Mouse (Mus musculus) midbrain, embryonic 14.5 days (tissue): Measurements from ENCODE around the gene Ccdc9. TPM values are rescaled to one million over a fixed set of nuclear protein-coding genes. Genes with fewer than 3 reads are reported as not detected.

Experiments
- ATAC-seq: fragments of 200-750 bp; cut with Nextera tagmentation; 2 replicates; pipeline ENCODE4 v1.8.0; 2017; ENCODE audit warnings: moderate number of reproducible peaks, moderate library complexity; ENCODE audit not compliant: low FRiP score, low TSS enrichment
- DNase-seq: peaks from one replicate; pipeline ENCODE4 v3.0.0-alpha.2; 2015
- H3K27ac ChIP-seq: fragments of 300-500 bp; sonication (generic); replicated peaks from 2 replicates; pipeline ENCODE4 v1.5.1; 2014; ENCODE audit warnings: mild to moderate bottlenecking, low read depth, low read length, moderate library complexity
- H3K27me3 ChIP-seq: fragments of 300-500 bp; sonication (generic); 2 replicates; pipeline ENCODE4 v1.6.1; 2014; ENCODE audit warnings: low read length, control low read depth, mixed read lengths; ENCODE audit not compliant: control insufficient read depth, insufficient read depth
- H3K36me3 ChIP-seq: fragments of 300-500 bp; sonication (generic); 2 replicates; pipeline ENCODE4 v1.6.1; 2014; ENCODE audit warnings: low read length, control low read depth; ENCODE audit not compliant: control insufficient read depth, insufficient read depth
- H3K4me1 ChIP-seq: fragments of 300-500 bp; sonication (generic); 2 replicates; pipeline ENCODE4 v1.6.1; 2014; ENCODE audit warnings: mild to moderate bottlenecking, antibody characterized with exemption, low read length, control low read depth; ENCODE audit not compliant: control insufficient read depth, insufficient read depth
- H3K4me2 ChIP-seq: fragments of 300-500 bp; sonication (generic); 2 replicates; pipeline ENCODE4 v1.6.1; 2014; ENCODE audit warnings: mild to moderate bottlenecking, low read length, moderate library complexity
- H3K4me3 ChIP-seq: fragments of 300-500 bp; sonication (generic); replicated peaks from 2 replicates; pipeline ENCODE4 v1.5.1; 2014; ENCODE audit warnings: low read depth, low read length
- H3K9ac ChIP-seq: fragments of 300-500 bp; sonication (generic); replicated peaks from 2 replicates; pipeline ENCODE4 v1.6.1; 2014; ENCODE audit warnings: mild to moderate bottlenecking, low read length, moderate library complexity
- H3K9me3 ChIP-seq: fragments of 300-500 bp; sonication (generic); 2 replicates; pipeline ENCODE4 v1.6.1; 2016; ENCODE audit warnings: low read length, control low read depth, mixed read lengths; ENCODE audit not compliant: control insufficient read depth
- WGBS: fragments of 180-500 bp; shearing (Covaris S2); extraction: QIAGEN DNeasy Blood & Tissue Kit; methylation state at CpG from one replicate; pipeline ENCODE4 v1.1.7; 2014; 5-methylcytosine and 5-hydroxymethylcytosine counted together
- polyA plus RNA-seq: library from polyadenylated mRNA; unstranded; fragments of >200 nt; fragmentation: Nextera tagmentation; extraction: Ambion mirVana; gene quantifications from 2 replicates; pipeline ENCODE4 v1.2.1, GENCODE M21; 2014

The Ccdc9 gene
- 17.6 and 24.1 TPM in 2 replicates for polyA plus RNA-seq

- DNase-seq, result peak; percentile 98
- Histone ChIP-seq H3K4me2 (peak within 1 kb of the TSS; percentile 51), H3K4me1 (no peaks in the 10 kb centered on the region), H3K4me3 (peak within 1 kb of the TSS; percentile 67), H3K9me3 (no peaks in the 10 kb centered on the region), H3K36me3 (peaks cover 26% of the 10 kb centered on the region), H3K9ac (peak within 1 kb of the TSS; percentile 65), H3K27ac (peak within 1 kb of the TSS; percentile 95), H3K27me3 (no peaks in the 10 kb centered on the region)
- under 1% methylated on average over 70 of the region's 70 CpGs for WGBS
- ATAC-seq, result peak; percentile 95
These were observed at the start of gene Ccdc9 for GRCm38 (mm10) chr7:16286026-16286961. Gene Ccdc9 (minus strand): TSS chr7:16286795.

GRCm38 (mm10) chr7:16329146-16329545 is 42.6 kb upstream of the Ccdc9 start:
- no peaks in the 10 kb centered on the region for H3K4me1 ChIP-seq
- H3K9ac ChIP-seq, result no peak overlapping the region
- no peak overlapping the region for H3K4me3 ChIP-seq
- no peak for ATAC-seq
- 97% methylated on average over 3 of the region's 3 CpGs for WGBS
- no peak overlapping the region for H3K27ac ChIP-seq
- H3K27me3 ChIP-seq, result no peaks in the 10 kb centered on the region
- no peak for DNase-seq
- H3K9me3 ChIP-seq, result no peaks in the 10 kb centered on the region
- peaks cover 64% of the 10 kb centered on the region for H3K36me3 ChIP-seq
- no peak overlapping the region for H3K4me2 ChIP-seq

GRCm38 (mm10) chr7:16326607-16326971 is 40.0 kb upstream of the Ccdc9 start:
- 97% methylated on average over 2 of the region's 2 CpGs for WGBS
- Histone ChIP-seq H3K27me3 (no peaks in the 10 kb centered on the region), H3K9ac (no peak overlapping the region), H3K4me3 (no peak overlapping the region), H3K4me2 (no peak overlapping the region), H3K9me3 (no peaks in the 10 kb centered on the region), H3K4me1 (no peaks in the 10 kb centered on the region), H3K36me3 (peaks cover 45% of the 10 kb centered on the region), H3K27ac (no peak overlapping the region)
- ATAC-seq, result no peak
- DNase-seq, result no peak

GRCm38 (mm10) chr7:16325920-16326606 is 39.5 kb upstream of the Ccdc9 start:
- Histone ChIP-seq H3K9me3 (no peaks in the 10 kb centered on the region), H3K4me2 (no peak overlapping the region), H3K27me3 (no peaks in the 10 kb centered on the region), H3K9ac (no peak overlapping the region), H3K27ac (no peak overlapping the region), H3K36me3 (peaks cover 45% of the 10 kb centered on the region), H3K4me3 (no peak overlapping the region), H3K4me1 (no peaks in the 10 kb centered on the region)
- ATAC-seq (peak; percentile 40; the same call in 1 of the 2 replicates), DNase-seq (peak; percentile 85)
- 37% methylated on average over 8 of the region's 8 CpGs for WGBS

- no peak for ATAC-seq
- Histone ChIP-seq H3K4me3 (no peak overlapping the region), H3K4me2 (no peak overlapping the region), H3K27ac (no peak overlapping the region), H3K36me3 (peaks cover 34% of the 10 kb centered on the region), H3K4me1 (no peaks in the 10 kb centered on the region), H3K9me3 (no peaks in the 10 kb centered on the region), H3K9ac (no peak overlapping the region), H3K27me3 (no peaks in the 10 kb centered on the region)
- no peak for DNase-seq
- 95% methylated on average over 7 of the region's 7 CpGs for WGBS
These were observed 38.1 kb upstream of the Ccdc9 start for GRCm38 (mm10) chr7:16324661-16325060.

GRCm38 (mm10) chr7:16320479-16320878 is 33.9 kb upstream of the Ccdc9 start:
- Histone ChIP-seq H3K4me3 (no peak overlapping the region), H3K9me3 (no peaks in the 10 kb centered on the region), H3K9ac (no peak overlapping the region), H3K36me3 (peaks cover 14% of the 10 kb centered on the region), H3K27me3 (no peaks in the 10 kb centered on the region), H3K4me2 (no peak overlapping the region), H3K4me1 (no peaks in the 10 kb centered on the region), H3K27ac (no peak overlapping the region)
- WGBS, result 92% methylated on average over 6 of the region's 6 CpGs
- no peak for DNase-seq
- ATAC-seq, result no peak

- Histone ChIP-seq H3K4me3 (no peak overlapping the region), H3K9ac (no peak overlapping the region), H3K4me2 (no peak overlapping the region), H3K27me3 (no peaks in the 10 kb centered on the region), H3K27ac (no peak overlapping the region), H3K9me3 (no peaks in the 10 kb centered on the region), H3K36me3 (peaks cover 10% of the 10 kb centered on the region), H3K4me1 (0 out of 2 replicates have a peak, but pooled peaks cover 1% of the 10 kb centered on the region)
- 89% methylated on average over 4 of the region's 4 CpGs for WGBS
- no peak for ATAC-seq
- DNase-seq, result no peak
These were observed 32.6 kb upstream of the Ccdc9 start for GRCm38 (mm10) chr7:16319216-16319615.

- DNase-seq, result no peak
- Histone ChIP-seq H3K4me2 (no peak overlapping the region), H3K27me3 (no peaks in the 10 kb centered on the region), H3K4me1 (peaks cover 16% of the 10 kb centered on the region), H3K9me3 (no peaks in the 10 kb centered on the region), H3K9ac (no peak overlapping the region), H3K36me3 (peaks cover 7% of the 10 kb centered on the region), H3K4me3 (no peak overlapping the region), H3K27ac (no peak overlapping the region)
- no peak for ATAC-seq
- 82% methylated on average over 14 of the region's 14 CpGs for WGBS
These were observed 30.5 kb upstream of the Ccdc9 start for GRCm38 (mm10) chr7:16317094-16317493.
